Mouse (Mus musculus) cerebellum, adult 2 months (tissue): ENCODE data around the gene Vwa7. TPM values are rescaled to one million over a fixed set of nuclear protein-coding genes. Genes with fewer than 3 reads are reported as not detected.
A peak's percentile ranks its signal among the peaks of the same experiment; 100 is the strongest.

Source experiments
- DNase-seq, 2 experiments: peaks; one replicate each; pipeline ENCODE4 v3.0.0; 2021
- H3K27ac ChIP-seq: fragments of 200-500 bp; 2 replicates; pipeline ENCODE4 v1.5.1; 2012; ENCODE audit warnings: low read length, control low read depth, inconsistent platforms; ENCODE audit not compliant: insufficient read depth
- H3K27me3 ChIP-seq: fragments of 200-500 bp; 2 replicates; pipeline ENCODE4 v1.6.1; 2012; ENCODE audit warnings: inconsistent platforms, mild to moderate bottlenecking, low read length, moderate library complexity; ENCODE audit not compliant: control insufficient read depth, insufficient read depth
- H3K4me1 ChIP-seq: fragments of 200-500 bp; 2 replicates; pipeline ENCODE4 v1.6.1; 2011; ENCODE audit warnings: low read length; ENCODE audit not compliant: control insufficient read depth, insufficient read depth
- H3K4me3 ChIP-seq: fragments of 200-500 bp; replicated peaks from 2 replicates; pipeline ENCODE3; 2011; ENCODE audit warnings: mild to moderate bottlenecking, low read depth, low read length, control low read depth; ENCODE audit not compliant: insufficient read depth
- CTCF ChIP-seq: fragments of 200-500 bp; IDR thresholded peaks from 2 replicates; pipeline ENCODE4 v1.5.1; 2011; ENCODE audit warnings: low read depth, mild to moderate bottlenecking, control low read depth, low read length, moderate library complexity, borderline replicate concordance; ENCODE audit not compliant: insufficient read depth
- POLR2A ChIP-seq: fragments of 200-500 bp; IDR thresholded peaks from 2 replicates; pipeline ENCODE4 v1.6.1; 2011; ENCODE audit warnings: low read length, control low read depth, borderline replicate concordance; ENCODE audit not compliant: insufficient read depth
- WGBS: fragments of 180-500 bp; shearing (Covaris S2); methylation state at CpG from one replicate; pipeline ENCODE4 v1.1.7; 2018; 5-methylcytosine and 5-hydroxymethylcytosine counted together
- polyA plus RNA-seq: library from polyadenylated mRNA; depleted of rRNA; stranded (reverse); fragments of >200 nt; gene quantifications from 2 replicates; pipeline ENCODE4 v1.2.3, GENCODE M21; 2012

The Vwa7 gene
- polyA plus RNA-seq, 1 experiment: 25.5 TPM

GRCm38 (mm10) chr17:35061299-35061698, 44.9 kb downstream of the Vwa7 start:
- Histone ChIP-seq H3K27me3 (no peaks in the 10 kb centered on the region), H3K4me1 (peaks cover 33% of the 10 kb centered on the region), H3K27ac (no peak overlapping the region), H3K4me3 (no peak overlapping the region)
- 73% methylated on average over 8 of the region's 8 CpGs for WGBS
- no peak for TF ChIP-seq CTCF
- TF ChIP-seq POLR2A: no peak
- no peak for DNase-seq

GRCm38 (mm10) chr17:35063466-35063865, 47.1 kb downstream of the Vwa7 start:
- peak in 1 of 2 experiments; percentile 50 for DNase-seq
- Histone ChIP-seq H3K4me1 (peaks cover 34% of the 10 kb centered on the region), H3K27ac (no peak overlapping the region), H3K4me3 (no peak overlapping the region), H3K27me3 (no peaks in the 10 kb centered on the region)
- 49% methylated on average over 3 of the region's 3 CpGs for WGBS
- TF ChIP-seq CTCF: no peak

- H3K27ac ChIP-seq: peak overlapping the region; percentile 82
- WGBS: 19% methylated on average over 10 of the region's 10 CpGs
- peak; percentile 73 to 79 for DNase-seq
- peaks cover 43% of the 10 kb centered on the region for H3K4me1 ChIP-seq
- no peaks in the 10 kb centered on the region for H3K27me3 ChIP-seq
- no peak overlapping the region for H3K4me3 ChIP-seq
- no peak for TF ChIP-seq POLR2A
- TF ChIP-seq CTCF: no peak
Observed at GRCm38 (mm10) chr17:35064378-35064877, 48.0 kb downstream of the Vwa7 start.

- H3K27ac ChIP-seq: peak within 1 kb of the TSS; percentile 82
- H3K4me3 ChIP-seq: peak within 1 kb of the TSS; percentile 45
- peak; percentile 72 to 77 for DNase-seq
- WGBS: 9% methylated on average over 48 of the region's 48 CpGs
- peak; percentile 38; the same call in 1 of the 2 replicates for TF ChIP-seq POLR2A
- TF ChIP-seq CTCF: no peak
- peaks cover 45% of the 10 kb centered on the region for H3K4me1 ChIP-seq
- no peaks in the 10 kb centered on the region for H3K27me3 ChIP-seq
Observed at GRCm38 (mm10) chr17:35064951-35065947, 48.9 kb downstream of the Vwa7 start, which contains the start of gene Ly6g6c. Ly6g6c (plus strand) TSS chr17:35065388.

- 76% methylated on average over 10 of the region's 10 CpGs for WGBS
Observed at GRCm38 (mm10) chr17:35066084-35066483, 49.7 kb downstream of the Vwa7 start, which contains the start of gene Mpig6b. Mpig6b (minus strand) TSS chr17:35066184.

GRCm38 (mm10) chr17:35068213-35068914, 52.0 kb downstream of the Vwa7 start:
- TF ChIP-seq POLR2A (no peak), CTCF (no peak)
- 62% methylated on average over 17 of the region's 17 CpGs for WGBS
- Histone ChIP-seq H3K27me3 (no peaks in the 10 kb centered on the region), H3K4me3 (no peak overlapping the region), H3K27ac (peak overlapping the region; percentile 86; the same call in 1 of the 2 replicates), H3K4me1 (peaks cover 50% of the 10 kb centered on the region)
- peak; percentile 43 to 63 for DNase-seq

More at GRCm38 (mm10) chr17:35066084-35066483, 49.7 kb downstream of the Vwa7 start, which contains the start of gene Mpig6b:
- H3K27me3 ChIP-seq: no peaks in the 10 kb centered on the region
- H3K4me3 ChIP-seq: peak within 1 kb of the TSS; percentile 45
- H3K27ac ChIP-seq: peak within 1 kb of the TSS; percentile 17; the same call in 1 of the 2 replicates
- DNase-seq: peak in 1 of 2 experiments; percentile 22
- no peak for TF ChIP-seq CTCF
- TF ChIP-seq POLR2A: no peak
- H3K4me1 ChIP-seq: peaks cover 41% of the 10 kb centered on the region

GRCm38 (mm10) chr17:35070556-35071229, 54.3 kb downstream of the Vwa7 start:
- Histone ChIP-seq H3K27ac (peak overlapping the region; percentile 97), H3K4me1 (peaks cover 43% of the 10 kb centered on the region), H3K4me3 (peak overlapping the region; percentile 16), H3K27me3 (no peaks in the 10 kb centered on the region)
- DNase-seq: peak; percentile 87 to 97
- TF ChIP-seq POLR2A (no peak; the same call in 1 of the 2 replicates), CTCF (peak; percentile 78)
- WGBS: 5% methylated on average over 6 of the region's 6 CpGs
